Mouse (Mus musculus): ENCODE measurements around the gene Fam20c. TPM values are rescaled to one million over a fixed set of nuclear protein-coding genes. Genes with fewer than 3 reads are reported as not detected.
A peak's percentile ranks its signal among the peaks of the same experiment; 100 is the strongest.

Fam20c gene
- polyA plus RNA-seq, 1 experiment from 2014 or later, result 5.2 TPM

- no peaks in the 10 kb centered on the region for H3K9me3 ChIP-seq
- no peak overlapping the region for H3K9ac ChIP-seq
- no peak for ATAC-seq (ENCODE audit: extremely low read depth, insufficient number of reproducible peaks, low FRiP score, low TSS enrichment)
- no peaks in the 10 kb centered on the region for H3K36me3 ChIP-seq
- no peak overlapping the region for H3K27ac ChIP-seq (replicated peaks)
- H3K27me3 ChIP-seq (replicated peaks), result no peaks in the 10 kb centered on the region
- H3K4me3 ChIP-seq, result no peak overlapping the region
- no peak overlapping the region for H3K4me2 ChIP-seq
- WGBS, result 75% methylated on average over 1 of the region's 1 CpGs
- H3K4me1 ChIP-seq, result peaks cover 18% of the 10 kb centered on the region
Observed at GRCm38 (mm10) chr5:138776346-138776745, 22.0 kb downstream of the Fam20c start.

- Histone ChIP-seq H3K9me3 (no peaks in the 10 kb centered on the region), H3K4me1 (peaks cover 27% of the 10 kb centered on the region), H3K9ac (no peak overlapping the region; the same call in 1 of the 2 replicates), H3K4me2 (no peak overlapping the region), H3K27me3 (replicated peaks) (no peaks in the 10 kb centered on the region), H3K36me3 (no peaks in the 10 kb centered on the region), H3K4me3 (no peak overlapping the region), H3K27ac (replicated peaks) (no peak overlapping the region)
- no peak for ATAC-seq (ENCODE audit: extremely low read depth, insufficient number of reproducible peaks, low FRiP score, low TSS enrichment)
- 54% methylated on average over 9 of the region's 9 CpGs for WGBS
Observed at GRCm38 (mm10) chr5:138778731-138779463, 24.6 kb downstream of the Fam20c start.

GRCm38 (mm10) chr5:138779655-138780054, 25.3 kb downstream of the Fam20c start:
- no peaks in the 10 kb centered on the region for H3K9me3 ChIP-seq
- no peak overlapping the region for H3K27ac ChIP-seq (replicated peaks)
- no peak overlapping the region for H3K4me3 ChIP-seq
- ATAC-seq (ENCODE audit: extremely low read depth, insufficient number of reproducible peaks, low FRiP score, low TSS enrichment), result no peak
- peaks cover 27% of the 10 kb centered on the region for H3K4me1 ChIP-seq
- 0 out of 2 replicates have a peak, but pooled peaks cover under 1% of the 10 kb centered on the region for H3K27me3 ChIP-seq (replicated peaks)
- 65% methylated on average over 3 of the region's 3 CpGs for WGBS
- H3K36me3 ChIP-seq, result no peaks in the 10 kb centered on the region
- no peak overlapping the region for H3K9ac ChIP-seq
- no peak overlapping the region for H3K4me2 ChIP-seq

GRCm38 (mm10) chr5:138782697-138783096, 28.4 kb downstream of the Fam20c start:
- no peak overlapping the region for H3K4me2 ChIP-seq
- H3K9ac ChIP-seq, result no peak overlapping the region
- H3K27me3 ChIP-seq (replicated peaks), result peaks cover 15% of the 10 kb centered on the region
- no peak overlapping the region for H3K4me3 ChIP-seq
- no peaks in the 10 kb centered on the region for H3K9me3 ChIP-seq
- no peak overlapping the region for H3K27ac ChIP-seq (replicated peaks)
- ATAC-seq (ENCODE audit: extremely low read depth, insufficient number of reproducible peaks, low FRiP score, low TSS enrichment), result no peak
- 75% methylated on average over 1 of the region's 1 CpGs for WGBS
- no peaks in the 10 kb centered on the region for H3K36me3 ChIP-seq
- peaks cover 27% of the 10 kb centered on the region for H3K4me1 ChIP-seq

- WGBS, result 42% methylated on average over 8 of the region's 8 CpGs
- H3K27ac ChIP-seq (replicated peaks), result no peak overlapping the region
- no peaks in the 10 kb centered on the region for H3K36me3 ChIP-seq
- no peak overlapping the region for H3K4me3 ChIP-seq
- H3K4me2 ChIP-seq, result no peak overlapping the region
- H3K9ac ChIP-seq, result no peak overlapping the region
- H3K27me3 ChIP-seq (replicated peaks), result peaks cover 18% of the 10 kb centered on the region
- peaks cover 27% of the 10 kb centered on the region for H3K4me1 ChIP-seq
- no peaks in the 10 kb centered on the region for H3K9me3 ChIP-seq
- ATAC-seq (ENCODE audit: extremely low read depth, insufficient number of reproducible peaks, low FRiP score, low TSS enrichment), result no peak
Observed at GRCm38 (mm10) chr5:138783181-138783580, 28.9 kb downstream of the Fam20c start.

- 88% methylated on average over 3 of the region's 3 CpGs for whole genome bisulfite sequencing
- ATAC-seq (ENCODE audit: extremely low read depth, insufficient number of reproducible peaks, low FRiP score, low TSS enrichment), result no peak
Observed at GRCm38 (mm10) chr5:138785986-138786515, 31.7 kb downstream of the Fam20c start.

GRCm38 (mm10) chr5:138787648-138788047, 33.3 kb downstream of the Fam20c start:
- Histone ChIP-seq H3K27me3 (replicated peaks) (peaks cover 21% of the 10 kb centered on the region), H3K9ac (no peak overlapping the region), H3K4me3 (no peak overlapping the region), H3K9me3 (no peaks in the 10 kb centered on the region), H3K4me1 (peaks cover 34% of the 10 kb centered on the region), H3K4me2 (no peak overlapping the region), H3K27ac (replicated peaks) (no peak overlapping the region), H3K36me3 (peaks cover 4% of the 10 kb centered on the region; the same call in 1 of the 2 replicates)
- no peak for ATAC-seq (ENCODE audit: extremely low read depth, insufficient number of reproducible peaks, low FRiP score, low TSS enrichment)
- 78% methylated on average over 7 of the region's 7 CpGs for WGBS

More at GRCm38 (mm10) chr5:138785986-138786515, 31.7 kb downstream of the Fam20c start:
- H3K9me3 ChIP-seq, result no peaks in the 10 kb centered on the region
- no peak overlapping the region for H3K9ac ChIP-seq
- peaks cover 21% of the 10 kb centered on the region for H3K27me3 ChIP-seq (replicated peaks)
- no peak overlapping the region for H3K27ac ChIP-seq (replicated peaks)
- no peaks in the 10 kb centered on the region for H3K36me3 ChIP-seq
- no peak overlapping the region for H3K4me3 ChIP-seq
- H3K4me2 ChIP-seq, result no peak overlapping the region
- peaks cover 33% of the 10 kb centered on the region for H3K4me1 ChIP-seq

GRCm38 (mm10) chr5:138788481-138789211, 34.3 kb downstream of the Fam20c start:
- Histone ChIP-seq H3K4me3 (no peak overlapping the region), H3K27ac (replicated peaks) (no peak overlapping the region), H3K4me1 (peaks cover 26% of the 10 kb centered on the region), H3K4me2 (no peak overlapping the region), H3K9ac (no peak overlapping the region), H3K9me3 (no peaks in the 10 kb centered on the region), H3K27me3 (replicated peaks) (peaks cover 21% of the 10 kb centered on the region), H3K36me3 (peaks cover 9% of the 10 kb centered on the region)
- no peak for ATAC-seq (ENCODE audit: extremely low read depth, insufficient number of reproducible peaks, low FRiP score, low TSS enrichment)
- 52% methylated on average over 11 of the region's 11 CpGs for WGBS

GRCm38 (mm10) chr5:138790954-138791480, 36.7 kb downstream of the Fam20c start:
- Histone ChIP-seq H3K27me3 (replicated peaks) (peaks cover 11% of the 10 kb centered on the region), H3K9me3 (no peaks in the 10 kb centered on the region), H3K36me3 (peaks cover 22% of the 10 kb centered on the region), H3K4me3 (no peak overlapping the region), H3K27ac (replicated peaks) (no peak overlapping the region), H3K4me1 (peaks cover 25% of the 10 kb centered on the region), H3K4me2 (no peak overlapping the region), H3K9ac (no peak overlapping the region)
- no peak for ATAC-seq (ENCODE audit: extremely low read depth, insufficient number of reproducible peaks, low FRiP score, low TSS enrichment)
- WGBS, result 84% methylated on average over 11 of the region's 11 CpGs

GRCm38 (mm10) chr5:138801588-138802116, 47.3 kb downstream of the Fam20c start:
- Histone ChIP-seq H3K4me2 (no peak overlapping the region), H3K27ac (replicated peaks) (no peak overlapping the region), H3K36me3 (peaks cover 6% of the 10 kb centered on the region), H3K9ac (peak overlapping the region; percentile 8; the same call in 1 of the 2 replicates), H3K27me3 (replicated peaks) (no peaks in the 10 kb centered on the region), H3K4me3 (no peak overlapping the region), H3K4me1 (peaks cover 14% of the 10 kb centered on the region; the same call in 1 of the 2 replicates), H3K9me3 (no peaks in the 10 kb centered on the region)
- ATAC-seq (ENCODE audit: extremely low read depth, insufficient number of reproducible peaks, low FRiP score, low TSS enrichment), result no peak
- 43% methylated on average over 7 of the region's 7 CpGs for WGBS

- Histone ChIP-seq H3K9me3 (no peaks in the 10 kb centered on the region), H3K9ac (no peak overlapping the region), H3K4me1 (peaks cover 6% of the 10 kb centered on the region), H3K36me3 (peaks cover 14% of the 10 kb centered on the region), H3K4me2 (no peak overlapping the region), H3K27ac (replicated peaks) (no peak overlapping the region), H3K4me3 (no peak overlapping the region), H3K27me3 (replicated peaks) (no peaks in the 10 kb centered on the region)
- WGBS, result 79% methylated on average over 5 of the region's 5 CpGs
- ATAC-seq (ENCODE audit: extremely low read depth, insufficient number of reproducible peaks, low FRiP score, low TSS enrichment), result no peak
Observed at GRCm38 (mm10) chr5:138804286-138804685, 50.0 kb downstream of the Fam20c start.
